Mouse (Mus musculus) lung, adult 2 months (tissue): ENCODE results near the gene Angptl8.

Source experiments
- CTCF ChIP-seq: fragments of 200-500 bp; IDR thresholded peaks from 2 replicates; pipeline ENCODE4 v1.5.1; 2011; ENCODE audit warnings: mild to moderate bottlenecking, low read length, control low read depth; ENCODE audit not compliant: insufficient read depth
- POLR2A ChIP-seq: fragments of 200-500 bp; IDR thresholded peaks from 2 replicates; pipeline ENCODE4 v1.6.1; 2011; ENCODE audit warnings: low read depth, mild to moderate bottlenecking, control low read depth, low read length, borderline replicate concordance; ENCODE audit errors: extremely low read depth

- TF ChIP-seq CTCF (no peak), POLR2A (no peak)
Measured at GRCm38 (mm10) chr9:21801591-21801990, 33.7 kb upstream of the Angptl8 start.
